25 mouse cellular contexts compared by ENCODE assay signal in the genomic region with DNA sequence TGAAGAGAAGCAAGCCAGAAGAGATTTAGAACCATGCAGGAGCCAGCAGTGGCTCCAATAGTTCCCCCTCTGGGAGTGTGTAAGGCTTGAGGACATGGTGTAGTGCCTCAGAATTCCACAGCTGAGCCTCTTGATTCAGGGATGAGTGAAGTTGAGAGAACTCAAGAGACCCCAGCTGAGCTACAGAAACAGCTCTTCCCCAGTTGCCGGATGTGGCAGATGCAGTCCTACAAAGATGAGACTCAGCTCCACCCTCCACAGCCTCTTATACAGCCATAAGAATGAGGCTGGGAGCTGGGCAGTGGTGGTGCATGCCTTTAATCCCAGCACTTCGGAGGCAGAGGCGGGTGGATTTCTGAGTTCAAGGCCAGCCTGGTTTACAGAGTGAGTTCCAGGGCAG. TPM values are rescaled to one million over a fixed set of nuclear protein-coding genes. Genes with fewer than 3 reads are reported as not detected.
DNase-seq lines count a peak whose midpoint lies in the region; ATAC-seq and TF ChIP-seq lines count a peak whose summit lies in the region.
"Had no signal": no experiment of that assay in that cellular context is flagged by ENCODE, and none has a peak within 500 bp of the region (broad histone marks: within the 10 kb centered on the region; RNA-seq: fewer than 3 reads in every experiment).

No protein-coding gene starts in this region.

- H3K4me2 ChIP-seq in midbrain, embryonic 13.5 days (replicated peaks), result no peak overlapping the region
- H3K4me2 ChIP-seq: embryonic facial prominence, embryonic 12.5 days; embryonic facial prominence, embryonic 15.5 days; heart, embryonic 13.5 days; hindbrain, embryonic 14.5 days had no signal

- TF ChIP-seq CTCF in layer of hippocampus, adult 2 months (conservative IDR thresholded peaks at IDR 0.05), result no peak

- no peak for ATAC-seq in midbrain, embryonic 13.5 days
- ATAC-seq: forebrain, embryonic 14.5 days; intestine, postnatal 0 days had no signal

- no peaks in the 10 kb centered on the region for H3K9me3 ChIP-seq in midbrain, embryonic 13.5 days
- H3K9me3 ChIP-seq: embryonic facial prominence, embryonic 12.5 days; embryonic facial prominence, embryonic 15.5 days; heart, embryonic 10.5 days; heart, embryonic 13.5 days had no signal

- 85% methylated on average over 3 of the region's 3 CpGs for WGBS in midbrain, embryonic 13.5 days

- DNase-seq in heart, adult 11 months, result peak; percentile 43
- DNase-seq in heart, adult 9 months (ENCODE audit: low spot score in 2 of 2), result no peak
- DNase-seq in layer of hippocampus, adult 2 months (ENCODE audit: low spot score in 2 of 2), result no peak
- no peak for DNase-seq in layer of hippocampus, postnatal 36 days
- peak; percentile 88 for DNase-seq in R1 (ENCODE audit: low read depth, low spot score)
- no peak for DNase-seq in retina, embryonic 14.5 days (ENCODE audit: low spot score)
- DNase-seq: adrenal gland, postnatal 10 days; cerebellum, adult 18-20 months; cerebellum, adult 9-10 months; cerebellum, postnatal 25 days; forebrain, postnatal 0 days; gastrocnemius, adult 2 months; gastrocnemius, postnatal 14 days; heart, adult 18-20 months; heart, postnatal 14 days; heart, postnatal 4 days had no signal

- no peak overlapping the region for H3K9ac ChIP-seq in midbrain, embryonic 13.5 days (replicated peaks)
- H3K9ac ChIP-seq: embryonic facial prominence, embryonic 12.5 days; embryonic facial prominence, embryonic 15.5 days; forebrain, postnatal 0 days; heart, embryonic 13.5 days; hindbrain, embryonic 14.5 days had no signal

- H3K4me1 ChIP-seq in midbrain, embryonic 13.5 days (replicated peaks), result peaks cover 5% of the 10 kb centered on the region; the same call in 1 of the 2 replicates
- H3K4me1 ChIP-seq: embryonic facial prominence, embryonic 12.5 days; embryonic facial prominence, embryonic 15.5 days had no signal

- no peak overlapping the region for H3K4me3 ChIP-seq in layer of hippocampus, adult 2 months
- H3K4me3 ChIP-seq in midbrain, embryonic 13.5 days (replicated peaks), result no peak overlapping the region
- H3K4me3 ChIP-seq: embryonic facial prominence, embryonic 12.5 days; embryonic facial prominence, embryonic 15.5 days; gastrocnemius, adult 2 months; heart, embryonic 10.5 days; heart, embryonic 13.5 days had no signal

- H3K27ac ChIP-seq in layer of hippocampus, adult 2 months, result peak overlapping the region; percentile 0; the same call in 1 of the 2 replicates
- H3K27ac ChIP-seq in midbrain, embryonic 13.5 days, result no peak overlapping the region
- H3K27ac ChIP-seq: embryonic facial prominence, embryonic 12.5 days; embryonic facial prominence, embryonic 15.5 days; gastrocnemius, adult 2 months; heart, embryonic 10.5 days; heart, embryonic 13.5 days had no signal

- no peaks in the 10 kb centered on the region for H3K36me3 ChIP-seq in midbrain, embryonic 13.5 days
- H3K36me3 ChIP-seq: embryonic facial prominence, embryonic 12.5 days; embryonic facial prominence, embryonic 15.5 days; heart, embryonic 10.5 days; heart, embryonic 13.5 days had no signal

- no peaks in the 10 kb centered on the region for H3K27me3 ChIP-seq in midbrain, embryonic 13.5 days
- H3K27me3 ChIP-seq: CH12.LX; embryonic facial prominence, embryonic 12.5 days; embryonic facial prominence, embryonic 15.5 days; heart, embryonic 13.5 days had no signal

RNA-seq across cellular contexts. Expression of gene Ywhaq, which starts 20.9 kb away (rescaled TPM):
- 100 to 1,000 TPM; 444 to 448 TPM for total RNA-seq in layer of hippocampus, adult 2 months (2021)
- 100 to 1,000 TPM; 457 to 503 TPM for total RNA-seq in layer of hippocampus, postnatal 36 days (2021)
- 1,158 and 1,235 TPM in 2 replicates for polyA plus RNA-seq in midbrain, embryonic 13.5 days (2015; fragmentation: Nextera tagmentation; extraction: Ambion mirVana)

Comparison
In these comparisons a context has a peak if more than half of its experiments do, and no peak if none do; other contexts are left out.
1. DNase-seq: peak in heart, adult 11 months (single experiment) and R1 (single experiment); none in heart, adult 9 months (0 of 2), layer of hippocampus, adult 2 months (0 of 2), layer of hippocampus, postnatal 36 days (0 of 2) and retina, embryonic 14.5 days (single experiment).